Mouse (Mus musculus) MEL (cell line): ENCODE data around the gene Gfpt2.

ENCODE experiments used
- POLR2AphosphoS2 ChIP-seq: IDR thresholded peaks from 2 replicates; pipeline ENCODE4 v1.6.1; 2011; ENCODE audit warnings: low read length, improper control_type of control experiment
- TCF12 ChIP-seq: IDR thresholded peaks from 2 replicates; pipeline ENCODE4 v1.6.1; 2014; ENCODE audit warnings: low read depth, mild to moderate bottlenecking, inconsistent platforms, low read length, improper control_type of control experiment, moderate library complexity
- ZC3H11A ChIP-seq: IDR thresholded peaks from 2 replicates; pipeline ENCODE4 v1.6.1; 2012; ENCODE audit warnings: low read depth, mild to moderate bottlenecking, inconsistent platforms, low read length, improper control_type of control experiment

DNA sequence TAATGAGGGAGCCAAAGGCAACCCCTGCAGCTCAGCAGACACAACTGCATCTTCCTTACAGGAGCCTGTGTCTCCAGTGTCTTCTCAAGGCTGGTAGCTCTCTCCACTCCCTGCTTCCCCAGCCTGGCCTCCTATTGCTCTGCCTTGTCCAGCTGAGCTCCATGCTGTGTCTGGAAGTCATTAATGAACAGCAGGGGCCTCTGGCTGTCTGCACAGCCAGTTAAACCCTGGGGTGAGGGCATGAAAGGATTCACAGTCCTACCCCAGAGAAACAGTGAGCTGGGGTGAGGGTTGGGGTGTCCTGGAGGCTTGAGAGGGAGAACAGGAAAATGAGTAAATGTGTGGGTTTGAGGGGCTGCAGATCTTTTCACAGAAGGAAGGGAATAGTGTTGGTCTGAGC, 30.4 kb upstream of the Gfpt2 start:
- TF ChIP-seq ZC3H11A (no peak), POLR2AphosphoS2 (no peak), TCF12 (no peak)
